Mouse (Mus musculus): ENCODE measurements around the gene Tns1.
A peak's percentile ranks its signal among the peaks of the same experiment; 100 is the strongest.

- TF ChIP-seq CTCF (IDR thresholded peaks at IDR 0.05; ENCODE audit: low read depth, low read length), result peak; percentile 31
- no peak for TF ChIP-seq EP300 (IDR thresholded peaks at IDR 0.05; ENCODE audit: insufficient read depth, low read depth, low read length)
These were observed 218.4 kb downstream of the Tns1 start for GRCm38 (mm10) chr1:73905811-73906190.

Measured in ES-Bruce4 (cell line).